Mouse (Mus musculus): Measurements from ENCODE around the gene Mecp2.

Mecp2 gene

DNA sequence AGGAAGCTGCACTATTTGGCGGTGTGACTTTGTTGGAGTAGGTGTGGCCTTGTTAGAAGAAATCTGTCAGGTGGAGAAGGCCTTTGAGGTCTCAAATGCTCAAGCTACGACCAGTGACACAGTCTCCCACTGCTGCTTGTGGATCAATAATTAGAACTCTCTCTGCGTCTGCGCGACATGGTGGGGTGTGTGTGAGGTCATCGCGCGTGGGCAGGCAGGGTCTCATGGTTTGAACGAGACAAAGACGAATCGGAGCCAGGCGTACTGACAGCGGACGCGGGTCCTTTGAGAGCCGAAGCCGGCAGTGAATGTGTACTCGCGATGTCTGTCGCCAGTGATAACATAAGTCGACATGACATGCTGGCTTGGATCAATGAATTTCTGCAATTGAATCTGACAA is 128.8 kb downstream of the Mecp2 start:
- no peak for DNase-seq

DNA sequence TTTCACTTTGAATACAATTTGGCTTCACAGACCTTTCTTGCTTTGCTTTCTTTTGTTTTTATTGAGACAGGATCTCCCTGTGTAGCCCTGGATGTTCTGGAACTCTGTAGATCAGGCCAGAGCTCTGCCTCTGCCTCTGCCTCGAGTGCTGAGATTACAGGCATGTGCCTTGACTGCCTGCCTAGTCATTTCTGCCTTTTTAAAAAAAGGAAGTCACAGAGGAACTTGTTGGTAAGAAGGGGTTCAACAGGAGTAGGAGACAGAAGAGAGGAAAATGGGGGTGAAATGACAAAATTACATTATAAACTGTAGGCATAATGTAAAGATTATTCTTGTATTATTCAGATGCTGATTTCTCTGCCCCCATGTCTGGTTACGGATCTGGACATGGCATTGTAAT is 131.5 kb downstream of the Mecp2 start:
- no peak for DNase-seq

GRCm38 (mm10) chrX:74001024-74001423 is 134.1 kb downstream of the Mecp2 start:
- no peak for DNase-seq

DNA sequence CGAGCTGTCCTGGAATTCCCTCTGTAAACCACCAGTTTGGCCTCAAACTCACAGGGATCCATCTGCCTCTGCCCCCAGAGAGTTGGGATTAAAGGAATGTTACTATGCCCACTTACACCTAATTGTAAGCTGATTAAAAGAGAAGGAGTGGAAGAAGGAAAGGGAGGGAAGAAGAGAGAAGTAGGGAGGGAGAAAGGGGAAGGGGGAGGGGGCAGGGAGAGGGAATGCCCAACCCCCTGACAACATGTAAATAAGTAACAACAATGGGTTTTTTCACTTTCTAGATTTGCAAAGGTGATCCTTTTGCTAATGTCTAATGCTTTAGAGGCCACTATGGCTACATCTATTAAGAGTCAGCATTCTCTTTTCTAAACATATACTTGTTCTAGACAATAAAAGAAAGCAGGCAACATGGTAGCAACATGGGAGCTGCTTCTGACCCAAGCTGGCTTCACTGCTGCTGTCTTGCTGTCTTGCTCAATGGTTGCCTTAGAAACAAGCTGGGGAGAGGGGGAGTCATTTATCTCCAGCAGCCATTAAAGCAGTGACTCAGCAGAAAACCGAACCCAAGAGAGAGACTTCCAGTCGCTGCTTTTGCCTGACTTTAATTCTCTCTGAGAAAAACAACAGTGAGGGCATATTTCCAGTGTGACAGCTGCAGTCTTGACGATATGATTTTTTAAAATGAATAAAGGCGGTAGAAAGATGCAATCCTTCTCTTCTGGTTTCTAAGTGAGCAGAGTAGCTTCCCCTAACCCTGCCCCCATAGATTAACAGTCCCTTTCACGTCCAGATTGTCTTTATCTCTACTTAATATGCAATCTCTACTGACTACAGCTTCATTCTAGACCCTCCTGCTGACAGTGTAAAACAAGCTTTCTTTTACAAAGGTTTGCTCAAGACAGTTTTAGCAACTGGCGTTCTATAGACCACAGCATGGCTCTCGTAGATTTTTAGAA is 136.0 kb downstream of the Mecp2 start:
- DNase-seq: peak; percentile 22

- no peak for DNase-seq
These were observed 157.4 kb downstream of the Mecp2 start for GRCm38 (mm10) chrX:73977783-73978182.
